Mouse (Mus musculus) megakaryocyte, embryonic 14.5 days (primary cell): ENCODE data around the gene Lce3e. TPM values are rescaled to one million over a fixed set of nuclear protein-coding genes. Genes with fewer than 3 reads are reported as not detected.

Experiments used
- H3K27me3 ChIP-seq: replicated peaks from 2 replicates; pipeline ENCODE3; 2012; ENCODE audit warnings: inconsistent platforms
- H3K36me3 ChIP-seq: replicated peaks from 2 replicates; pipeline ENCODE3; 2012; ENCODE audit warnings: low read length, inconsistent platforms, mixed read lengths
- H3K4me1 ChIP-seq: 2 replicates; pipeline ENCODE4 v1.6.1; 2012; ENCODE audit warnings: inconsistent platforms
- H3K4me3 ChIP-seq: replicated peaks from 2 replicates; pipeline ENCODE3; 2012; ENCODE audit warnings: moderate library complexity, mild to moderate bottlenecking, inconsistent platforms
- H3K9me3 ChIP-seq: 2 replicates; pipeline ENCODE4 v1.6.1; 2012; ENCODE audit warnings: inconsistent platforms
- FLI1 ChIP-seq: IDR thresholded peaks from 2 replicates; pipeline ENCODE4 v1.6.1; 2012; ENCODE audit warnings: low read length, inconsistent platforms, mixed read lengths
- GATA1 ChIP-seq: IDR thresholded peaks from 3 replicates; pipeline ENCODE4 v1.6.1; 2012; ENCODE audit warnings: mixed read lengths, low read length, inconsistent platforms, borderline replicate concordance
- polyA plus RNA-seq: library from polyadenylated mRNA; stranded (reverse); fragments of >175 nt; gene quantifications from 2 replicates; pipeline ENCODE4 v1.2.3, GENCODE M21; 2012; ENCODE audit warnings: low replicate concordance; ENCODE audit not compliant: insufficient read depth

Lce3e gene
- polyA plus RNA-seq, 1 experiment = not detected

- H3K4me3 ChIP-seq = peak overlapping the region; percentile 19
- H3K4me1 ChIP-seq = no peaks in the 10 kb centered on the region
- TF ChIP-seq GATA1 = no peak
- no peaks in the 10 kb centered on the region for H3K36me3 ChIP-seq
- no peaks in the 10 kb centered on the region for H3K27me3 ChIP-seq
- H3K9me3 ChIP-seq = no peaks in the 10 kb centered on the region
Observed at GRCm38 (mm10) chr3:93002843-93003242, 36.0 kb downstream of the Lce3e start.

- no peaks in the 10 kb centered on the region for H3K36me3 ChIP-seq
- TF ChIP-seq GATA1 (no peak), FLI1 (no peak)
- H3K4me1 ChIP-seq = peaks cover 4% of the 10 kb centered on the region
- peaks cover 15% of the 10 kb centered on the region for H3K27me3 ChIP-seq
- peak overlapping the region; percentile 60 for H3K4me3 ChIP-seq
- no peaks in the 10 kb centered on the region for H3K9me3 ChIP-seq
Observed at GRCm38 (mm10) chr3:93014378-93014801, 47.5 kb downstream of the Lce3e start.

- Histone ChIP-seq H3K27me3 (peaks cover 15% of the 10 kb centered on the region), H3K4me3 (no peak overlapping the region), H3K4me1 (peaks cover 4% of the 10 kb centered on the region), H3K9me3 (no peaks in the 10 kb centered on the region), H3K36me3 (no peaks in the 10 kb centered on the region)
- TF ChIP-seq GATA1 (no peak), FLI1 (no peak)
Observed at GRCm38 (mm10) chr3:93014871-93015270, 48.0 kb downstream of the Lce3e start.

GRCm38 (mm10) chr3:93015460-93016104, 48.7 kb downstream of the Lce3e start, which contains the start of gene Crct1:
Crct1 (minus strand) TSS chr3:93015687.
- peak within 1 kb of the TSS; percentile 60 for H3K4me3 ChIP-seq
- H3K36me3 ChIP-seq = no peaks in the 10 kb centered on the region
- H3K4me1 ChIP-seq = peaks cover 4% of the 10 kb centered on the region
- no peak for TF ChIP-seq FLI1
- TF ChIP-seq GATA1 = no peak
- H3K27me3 ChIP-seq = peaks cover 15% of the 10 kb centered on the region
- no peaks in the 10 kb centered on the region for H3K9me3 ChIP-seq

Other genes with a start within 250 kb of the Lce3e start
- gene Lce1f, start 246.7 kb upstream of the Lce3e start, polyA plus RNA-seq = not detected in 2 replicates
- not detected in 2 replicates for gene Gm38119, start 228.0 kb upstream of the Lce3e start, polyA plus RNA-seq
- not detected in 2 replicates for gene Lce1g, start 214.7 kb upstream of the Lce3e start, polyA plus RNA-seq
- not detected in 2 replicates for gene Lce1h, start 202.0 kb upstream of the Lce3e start, polyA plus RNA-seq
- gene Lce1i, start 188.2 kb upstream of the Lce3e start, polyA plus RNA-seq = not detected in 2 replicates
- not detected in 2 replicates for gene Lce1j, start 176.5 kb upstream of the Lce3e start, polyA plus RNA-seq
- not detected in 2 replicates for gene Lce1k, start 159.2 kb upstream of the Lce3e start, polyA plus RNA-seq
- gene Kprp, start 139.8 kb upstream of the Lce3e start, polyA plus RNA-seq = not detected in 2 replicates
- gene Lce1l, start 115.8 kb upstream of the Lce3e start, polyA plus RNA-seq = not detected in 2 replicates
- not detected in 2 replicates for gene 2310050C09Rik, start 96.8 kb upstream of the Lce3e start, polyA plus RNA-seq
- not detected in 2 replicates for gene Lce3a, start 40.8 kb upstream of the Lce3e start, polyA plus RNA-seq
- gene Lce3b, start 34.1 kb upstream of the Lce3e start, polyA plus RNA-seq = not detected in 2 replicates
- not detected in 2 replicates for gene Lce3c, start 22.6 kb upstream of the Lce3e start, polyA plus RNA-seq
- not detected in 2 replicates for gene Lce3d, start 9.7 kb upstream of the Lce3e start, polyA plus RNA-seq
- gene Lce3f, start 25.2 kb downstream of the Lce3e start, polyA plus RNA-seq = not detected in 2 replicates
- gene Crct1, start 48.6 kb downstream of the Lce3e start, polyA plus RNA-seq = not detected in 2 replicates
- gene Lce1m, start 52.0 kb downstream of the Lce3e start, polyA plus RNA-seq = not detected in 2 replicates
- not detected in 2 replicates for gene Gm4858, start 101.8 kb downstream of the Lce3e start, polyA plus RNA-seq
- not detected in 2 replicates for gene Crnn, start 177.7 kb downstream of the Lce3e start, polyA plus RNA-seq
- gene Flg2, start 230.2 kb downstream of the Lce3e start, polyA plus RNA-seq = not detected in 2 replicates